ENCODE assay signal across 20 mouse cellular contexts in genomic region chr16:37565117-37565516, GRCm38 (mm10). TPM values are rescaled to one million over a fixed set of nuclear protein-coding genes. Genes with fewer than 3 reads are reported as not detected.
"Had no signal": no experiment of that assay in that cellular context is flagged by ENCODE, and none has a peak within 500 bp of the region (broad histone marks: within the 10 kb centered on the region; RNA-seq: fewer than 3 reads in every experiment).

No protein-coding gene starts in this region.

- H3K27me3 ChIP-seq: kidney, embryonic 15.5 days; limb, embryonic 12.5 days; liver, embryonic 15.5 days; megakaryocyte, embryonic 14.5 days; midbrain, embryonic 12.5 days; neural tube, embryonic 13.5 days; stomach, embryonic 15.5 days had no signal

- H3K9ac ChIP-seq: kidney, embryonic 15.5 days; limb, embryonic 12.5 days; liver, embryonic 15.5 days; lung, embryonic 14.5 days; midbrain, embryonic 12.5 days; neural tube, embryonic 13.5 days; stomach, embryonic 15.5 days had no signal

- ATAC-seq: midbrain, embryonic 16.5 days had no signal

- H3K4me2 ChIP-seq: kidney, embryonic 15.5 days; limb, embryonic 12.5 days; liver, embryonic 15.5 days; lung, embryonic 14.5 days; midbrain, embryonic 12.5 days; neural tube, embryonic 13.5 days; stomach, embryonic 15.5 days had no signal

- H3K36me3 ChIP-seq: neural tube, embryonic 13.5 days; stomach, embryonic 15.5 days had no signal

- H3K4me3 ChIP-seq: kidney, embryonic 15.5 days; limb, embryonic 12.5 days; liver, embryonic 15.5 days; megakaryocyte, embryonic 14.5 days; midbrain, embryonic 12.5 days; neural tube, embryonic 13.5 days; stomach, embryonic 15.5 days had no signal

- H3K9me3 ChIP-seq: kidney, embryonic 15.5 days; limb, embryonic 12.5 days; liver, embryonic 15.5 days; megakaryocyte, embryonic 14.5 days; midbrain, embryonic 12.5 days; neural tube, embryonic 13.5 days; stomach, embryonic 15.5 days had no signal

- DNase-seq: kidney, adult 2 months; kidney, postnatal 14 days; layer of hippocampus, postnatal 36 days; lung, embryonic 14.5 days; lung, postnatal 10 days; lung, postnatal 4 days; retina, postnatal 1 day; right cerebral cortex, postnatal 4 days; thymus, adult 2 months; thymus, postnatal 25 days had no signal

- H3K4me1 ChIP-seq: limb, embryonic 12.5 days; liver, embryonic 15.5 days; megakaryocyte, embryonic 14.5 days; stomach, embryonic 15.5 days had no signal

- H3K27ac ChIP-seq: kidney, embryonic 15.5 days; limb, embryonic 12.5 days; liver, embryonic 15.5 days; midbrain, embryonic 12.5 days; neural tube, embryonic 13.5 days; stomach, embryonic 15.5 days had no signal

RNA-seq across cellular contexts. Expression of gene Hgd, which starts 14.8 kb away (rescaled TPM):
- total RNA-seq: layer of hippocampus, postnatal 36 days; left cerebral cortex, postnatal 36 days had no signal
- polyA plus RNA-seq: large intestine, adult 2 months; midbrain, embryonic 12.5 days had no signal
